Mouse (Mus musculus): ENCODE measurements around the gene Thap4. TPM values are rescaled to one million over a fixed set of nuclear protein-coding genes. Genes with fewer than 3 reads are reported as not detected.

Gene Thap4
- polyA plus RNA-seq, 1 experiment: 226 TPM

DNA sequence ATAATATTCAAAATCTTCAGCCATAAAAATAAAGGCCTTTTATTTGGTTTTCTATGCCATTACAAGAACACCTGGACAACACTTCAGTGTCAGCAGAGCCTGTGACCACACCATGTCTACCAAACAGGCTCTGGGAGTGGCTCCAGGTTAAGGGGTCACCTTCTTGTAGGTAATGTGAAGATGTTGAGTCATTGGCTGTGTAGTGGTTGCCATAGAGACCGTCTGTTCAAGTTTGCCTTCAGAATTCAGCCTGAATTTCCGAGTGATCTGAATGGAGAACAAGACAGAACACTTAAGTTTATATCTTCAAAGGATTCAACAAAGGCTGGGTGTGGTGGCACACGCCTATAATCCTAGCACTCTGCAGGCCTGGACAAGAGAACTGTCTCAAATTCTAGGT lies 49.3 kb downstream of the Thap4 start:
- Histone ChIP-seq H3K4me3 (ENCODE audit: insufficient read depth, low read depth, low read length) (no peak overlapping the region), H3K36me3 (ENCODE audit: control insufficient read depth, insufficient read depth, low read length) (no peaks in the 10 kb centered on the region; the same call in none of the 2 replicates), H3K27ac (ENCODE audit: insufficient read depth, low read depth, low read length) (no peak overlapping the region), H3K4me1 (ENCODE audit: control insufficient read depth, insufficient read depth, low read length) (no peaks in the 10 kb centered on the region), H3K27me3 (replicated peaks; ENCODE audit: control insufficient read depth, insufficient read depth, low read length) (no peaks in the 10 kb centered on the region)
- WGBS: 79% methylated on average over 3 of the region's 3 CpGs
- no peak for DNase-seq
- TF ChIP-seq POLR2A (IDR thresholded peaks at IDR 0.05; ENCODE audit: low read depth, low read length) (no peak), CTCF (conservative IDR thresholded peaks at IDR 0.05; ENCODE audit: insufficient read depth, insufficient read length, low read depth, low read length) (no peak)

DNA sequence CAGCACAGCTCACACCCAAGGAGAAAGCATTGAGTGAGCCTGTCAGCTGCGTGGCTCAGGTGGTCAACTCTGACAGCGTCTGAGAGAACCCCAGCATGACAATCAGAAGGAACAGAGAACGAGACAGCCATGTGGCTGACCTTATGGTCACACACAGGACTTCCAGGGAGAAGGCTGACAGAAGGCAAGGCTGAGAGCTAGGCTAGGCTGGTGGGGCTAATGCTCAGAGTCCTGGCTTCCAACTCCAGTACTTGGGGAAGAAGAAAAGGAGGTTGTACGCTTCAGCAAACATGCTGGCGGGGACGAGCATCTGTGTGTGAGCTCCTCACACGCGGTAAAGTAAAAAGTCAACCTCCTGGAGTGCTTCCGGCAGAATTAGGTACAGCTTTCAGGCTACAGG lies 50.3 kb downstream of the Thap4 start:
- Histone ChIP-seq H3K4me1 (ENCODE audit: control insufficient read depth, insufficient read depth, low read length) (no peaks in the 10 kb centered on the region), H3K36me3 (ENCODE audit: control insufficient read depth, insufficient read depth, low read length) (no peaks in the 10 kb centered on the region; the same call in 1 of the 2 replicates), H3K27ac (ENCODE audit: insufficient read depth, low read depth, low read length) (no peak overlapping the region), H3K4me3 (ENCODE audit: insufficient read depth, low read depth, low read length) (no peak overlapping the region), H3K27me3 (replicated peaks; ENCODE audit: control insufficient read depth, insufficient read depth, low read length) (no peaks in the 10 kb centered on the region)
- no peak for DNase-seq
- 91% methylated on average over 9 of the region's 9 CpGs for WGBS
- TF ChIP-seq CTCF (conservative IDR thresholded peaks at IDR 0.05; ENCODE audit: insufficient read depth, insufficient read length, low read depth, low read length) (no peak), POLR2A (IDR thresholded peaks at IDR 0.05; ENCODE audit: low read depth, low read length) (no peak)

DNA sequence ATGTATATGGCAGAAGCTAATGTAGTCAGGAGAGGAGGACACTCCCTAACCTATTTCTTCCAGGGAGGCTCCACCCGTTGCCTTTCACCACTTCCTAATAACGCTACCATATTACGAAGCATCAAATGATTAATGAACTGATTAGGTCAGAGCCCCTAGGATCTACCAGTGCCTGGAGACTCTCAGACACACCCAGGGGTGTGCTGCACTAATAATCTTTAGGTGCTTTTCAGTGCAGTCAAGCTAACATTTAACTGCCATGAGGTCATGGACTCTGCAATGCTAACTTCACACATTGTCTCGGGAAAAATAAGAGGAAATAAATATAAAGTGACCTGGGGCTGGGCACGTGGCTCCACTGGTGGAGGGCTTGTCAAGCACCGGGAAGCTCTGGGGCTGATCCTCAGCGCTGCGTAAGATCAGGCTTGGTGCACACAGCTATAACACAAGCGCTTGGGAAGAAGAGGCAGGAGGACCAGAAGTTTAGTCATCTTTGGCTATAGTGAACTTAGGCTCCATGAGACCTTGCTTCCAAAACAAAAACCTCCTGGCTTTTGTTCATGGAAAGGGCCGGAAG lies 51.1 kb downstream of the Thap4 start:
- TF ChIP-seq POLR2A (IDR thresholded peaks at IDR 0.05; ENCODE audit: low read depth, low read length) (no peak), CTCF (conservative IDR thresholded peaks at IDR 0.05; ENCODE audit: insufficient read depth, insufficient read length, low read depth, low read length) (no peak)
- Histone ChIP-seq H3K27ac (ENCODE audit: insufficient read depth, low read depth, low read length) (no peak overlapping the region), H3K4me3 (ENCODE audit: insufficient read depth, low read depth, low read length) (no peak overlapping the region), H3K27me3 (replicated peaks; ENCODE audit: control insufficient read depth, insufficient read depth, low read length) (no peaks in the 10 kb centered on the region), H3K36me3 (ENCODE audit: control insufficient read depth, insufficient read depth, low read length) (no peaks in the 10 kb centered on the region; the same call in 1 of the 2 replicates), H3K4me1 (ENCODE audit: control insufficient read depth, insufficient read depth, low read length) (no peaks in the 10 kb centered on the region)
- WGBS: 89% methylated on average over 10 of the region's 10 CpGs
- no peak for DNase-seq

DNA sequence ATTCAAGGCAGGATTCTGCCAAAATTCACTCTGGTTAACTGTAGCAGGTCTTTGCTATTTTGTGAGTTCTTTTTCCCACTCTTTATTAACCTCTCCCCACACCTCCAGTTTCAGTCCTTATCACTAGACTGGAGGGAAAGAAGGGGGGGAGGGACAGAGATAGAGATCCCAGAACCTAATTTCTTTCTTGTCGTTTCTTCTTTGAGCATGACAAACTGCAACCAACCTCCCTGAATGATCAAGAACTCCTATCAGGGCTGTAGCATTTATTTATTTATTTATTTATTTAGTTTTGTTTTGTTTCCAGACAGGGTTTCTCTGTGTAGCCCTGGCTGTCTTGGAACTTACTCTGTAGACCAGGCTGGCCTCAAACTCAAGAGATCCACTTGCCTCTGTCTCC lies 52.6 kb downstream of the Thap4 start:
- Histone ChIP-seq H3K36me3 (ENCODE audit: control insufficient read depth, insufficient read depth, low read length) (no peaks in the 10 kb centered on the region; the same call in 1 of the 2 replicates), H3K27me3 (replicated peaks; ENCODE audit: control insufficient read depth, insufficient read depth, low read length) (no peaks in the 10 kb centered on the region), H3K4me1 (ENCODE audit: control insufficient read depth, insufficient read depth, low read length) (peaks cover 3% of the 10 kb centered on the region; the same call in 1 of the 2 replicates), H3K27ac (ENCODE audit: insufficient read depth, low read depth, low read length) (no peak overlapping the region), H3K4me3 (ENCODE audit: insufficient read depth, low read depth, low read length) (no peak overlapping the region)
- WGBS: 86% methylated on average over 1 of the region's 1 CpGs
- no peak for DNase-seq
- TF ChIP-seq CTCF (conservative IDR thresholded peaks at IDR 0.05; ENCODE audit: insufficient read depth, insufficient read length, low read depth, low read length) (no peak), POLR2A (IDR thresholded peaks at IDR 0.05; ENCODE audit: low read depth, low read length) (no peak)

DNA sequence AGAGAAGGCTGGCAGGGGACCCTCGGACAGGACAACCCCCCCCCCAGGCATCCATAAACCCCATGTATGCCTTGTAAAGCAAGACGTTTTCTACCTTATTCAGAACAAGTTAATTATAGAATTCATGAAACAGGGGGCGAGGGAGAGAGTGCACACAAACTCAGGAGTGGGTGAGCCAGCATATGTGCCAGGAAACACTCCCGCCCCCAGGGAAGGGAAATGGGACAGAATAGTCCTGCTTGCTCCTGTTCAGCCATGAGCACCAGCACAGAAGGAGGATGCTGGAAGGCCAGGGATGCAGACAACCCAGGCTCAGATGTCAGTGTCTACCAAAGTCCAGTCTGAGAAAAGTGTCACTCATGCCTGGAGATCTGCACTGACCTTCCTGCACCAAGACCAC lies 55.5 kb downstream of the Thap4 start:
- 84% methylated on average over 4 of the region's 4 CpGs for WGBS
- Histone ChIP-seq H3K4me1 (ENCODE audit: control insufficient read depth, insufficient read depth, low read length) (peaks cover 9% of the 10 kb centered on the region; the same call in 1 of the 2 replicates), H3K4me3 (ENCODE audit: insufficient read depth, low read depth, low read length) (no peak overlapping the region), H3K27me3 (replicated peaks; ENCODE audit: control insufficient read depth, insufficient read depth, low read length) (no peaks in the 10 kb centered on the region), H3K36me3 (ENCODE audit: control insufficient read depth, insufficient read depth, low read length) (no peaks in the 10 kb centered on the region), H3K27ac (ENCODE audit: insufficient read depth, low read depth, low read length) (no peak overlapping the region)
- DNase-seq: no peak
- TF ChIP-seq POLR2A (IDR thresholded peaks at IDR 0.05; ENCODE audit: low read depth, low read length) (no peak), CTCF (conservative IDR thresholded peaks at IDR 0.05; ENCODE audit: insufficient read depth, insufficient read length, low read depth, low read length) (no peak)

DNA sequence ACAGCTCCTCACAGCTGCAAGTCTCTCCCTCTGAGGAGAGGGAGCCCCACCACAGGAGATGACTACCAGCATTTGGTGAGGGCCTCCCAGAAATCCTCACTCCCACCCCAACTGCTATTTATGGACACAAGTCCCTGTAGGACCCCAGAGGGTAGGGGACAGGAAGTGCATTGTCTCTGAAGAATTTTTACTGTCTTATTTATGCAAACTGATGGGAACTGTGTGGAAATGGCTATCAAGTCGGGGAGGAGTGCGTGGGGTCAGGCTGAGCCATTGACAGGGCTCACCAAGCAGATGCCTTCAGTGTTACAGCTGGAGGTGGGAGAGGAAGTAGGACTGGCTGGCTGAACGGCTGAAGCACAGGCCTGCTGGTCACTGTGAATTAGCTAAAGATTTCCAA lies 57.3 kb downstream of the Thap4 start:
- peak; percentile 59 for DNase-seq
- H3K4me3 ChIP-seq (ENCODE audit: insufficient read depth, low read depth, low read length): no peak overlapping the region
- H3K36me3 ChIP-seq (ENCODE audit: control insufficient read depth, insufficient read depth, low read length): no peaks in the 10 kb centered on the region
- 38% methylated on average over 3 of the region's 3 CpGs for WGBS
- H3K27me3 ChIP-seq (replicated peaks; ENCODE audit: control insufficient read depth, insufficient read depth, low read length): no peaks in the 10 kb centered on the region
- peaks cover 13% of the 10 kb centered on the region for H3K4me1 ChIP-seq (ENCODE audit: control insufficient read depth, insufficient read depth, low read length)
- TF ChIP-seq POLR2A (IDR thresholded peaks at IDR 0.05; ENCODE audit: low read depth, low read length): no peak
- TF ChIP-seq CTCF (conservative IDR thresholded peaks at IDR 0.05; ENCODE audit: insufficient read depth, insufficient read length, low read depth, low read length): no peak
- peak overlapping the region; percentile 75 for H3K27ac ChIP-seq (ENCODE audit: insufficient read depth, low read depth, low read length)

DNA sequence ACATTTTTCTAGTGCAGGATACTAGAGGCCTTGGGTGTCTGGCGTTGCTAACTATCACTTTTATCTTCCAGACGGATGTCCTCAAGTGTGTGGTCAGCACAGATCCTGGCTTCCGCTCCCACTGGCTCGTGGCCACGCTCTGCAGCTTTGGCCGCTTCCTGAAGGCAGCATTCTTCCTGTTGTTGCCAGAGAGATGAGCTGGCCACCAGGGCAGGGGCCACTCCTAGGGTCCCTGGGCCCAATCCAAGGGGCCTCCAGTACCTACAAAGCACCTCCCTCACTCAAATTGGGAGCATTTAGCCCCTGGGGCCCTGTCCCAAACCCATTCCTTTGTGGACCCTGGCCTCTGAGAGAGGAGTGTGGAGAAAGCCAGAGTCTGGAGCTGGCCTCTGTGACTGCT lies 59.7 kb downstream of the Thap4 start:
- H3K27ac ChIP-seq (ENCODE audit: insufficient read depth, low read depth, low read length): peak overlapping the region; percentile 72
- DNase-seq: peak; percentile 90
- WGBS: 56% methylated on average over 6 of the region's 6 CpGs
- TF ChIP-seq POLR2A (IDR thresholded peaks at IDR 0.05; ENCODE audit: low read depth, low read length) (no peak), CTCF (conservative IDR thresholded peaks at IDR 0.05; ENCODE audit: insufficient read depth, insufficient read length, low read depth, low read length) (no peak)
- no peaks in the 10 kb centered on the region for H3K36me3 ChIP-seq (ENCODE audit: control insufficient read depth, insufficient read depth, low read length)
- H3K4me3 ChIP-seq (ENCODE audit: insufficient read depth, low read depth, low read length): no peak overlapping the region
- no peaks in the 10 kb centered on the region for H3K27me3 ChIP-seq (replicated peaks; ENCODE audit: control insufficient read depth, insufficient read depth, low read length)
- peaks cover 13% of the 10 kb centered on the region for H3K4me1 ChIP-seq (ENCODE audit: control insufficient read depth, insufficient read depth, low read length)

Data from kidney, adult 2 months (tissue).